Mouse (Mus musculus) G1E (cell line): ENCODE measurements around the gene Tmem203.

Experiments used
- CTCF ChIP-seq: IDR thresholded peaks from 2 replicates; pipeline ENCODE4 v1.5.1; 2012; ENCODE audit warnings: low read depth, low read length, inconsistent platforms, mixed read lengths
- GATA1 ChIP-seq: IDR thresholded peaks from 2 replicates; pipeline ENCODE4 v1.6.1; 2012; ENCODE audit warnings: borderline replicate concordance, low read length, inconsistent platforms, mixed read lengths
- GATA2 ChIP-seq: IDR thresholded peaks from 2 replicates; pipeline ENCODE4 v1.6.1; 2012; ENCODE audit warnings: low read depth, low read length, inconsistent platforms, borderline replicate concordance
- POLR2AphosphoS5 ChIP-seq: IDR thresholded peaks from 2 replicates; pipeline ENCODE4 v1.6.1; 2012; ENCODE audit warnings: low read depth, low read length, inconsistent platforms; ENCODE audit not compliant: insufficient replicate concordance
- TAL1 ChIP-seq: conservative IDR thresholded peaks from 2 replicates; pipeline ENCODE4 v1.6.1; 2012; ENCODE audit warnings: low read depth, low read length, inconsistent platforms, mixed read lengths

DNA sequence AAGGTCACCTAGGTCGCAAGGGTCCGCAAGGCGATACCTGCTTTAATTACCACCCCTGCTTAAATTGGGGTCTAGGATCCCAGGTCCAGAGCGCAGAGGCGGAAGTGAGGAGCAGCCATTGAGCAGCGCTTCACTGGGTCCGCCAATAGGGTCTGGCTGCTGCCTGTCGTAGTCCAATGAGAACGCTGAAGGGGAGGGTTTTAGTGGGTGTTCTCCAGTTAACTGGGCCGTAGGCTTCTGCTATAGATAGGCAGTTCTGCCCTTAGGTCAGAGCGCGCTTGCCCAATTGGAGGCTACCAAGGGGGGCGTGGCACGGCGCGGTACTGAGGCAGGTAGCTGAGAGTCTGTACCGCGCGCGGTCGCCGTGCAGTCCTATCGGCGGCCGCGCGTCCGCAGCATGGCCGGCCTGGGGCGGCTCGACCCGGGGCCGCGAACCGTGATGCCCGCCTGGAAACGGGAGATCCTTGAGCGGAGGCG is 7.1 kb downstream of the Tmem203 start, which contains the start of gene Tprn:
- TF ChIP-seq CTCF (no peak), GATA1 (no peak), TAL1 (no peak), GATA2 (no peak), POLR2AphosphoS5 (no peak)
